Mouse (Mus musculus) intestine, embryonic 16.5 days (tissue): ENCODE results near the gene Eif2ak2. TPM values are rescaled to one million over a fixed set of nuclear protein-coding genes. Genes with fewer than 3 reads are reported as not detected.

Experiments used
- ATAC-seq: fragments of 200-750 bp; cut with Nextera tagmentation; 2 replicates; pipeline ENCODE4 v1.8.0; 2017; ENCODE audit warnings: moderate TSS enrichment, moderate library complexity
- H3K27ac ChIP-seq: fragments of 300-500 bp; sonication (generic); 2 replicates; pipeline ENCODE4 v1.5.1; 2014; ENCODE audit warnings: mild to moderate bottlenecking, low read length
- H3K27me3 ChIP-seq: fragments of 300-500 bp; sonication (generic); replicated peaks from 2 replicates; pipeline ENCODE4 v1.6.1; 2014; ENCODE audit warnings: low read length, control low read depth, mixed read lengths; ENCODE audit not compliant: control insufficient read depth, insufficient read depth
- H3K36me3 ChIP-seq: fragments of 300-500 bp; sonication (generic); 2 replicates; pipeline ENCODE4 v1.6.1; 2014; ENCODE audit warnings: low read length, control low read depth; ENCODE audit not compliant: control insufficient read depth, insufficient read depth
- H3K4me1 ChIP-seq: fragments of 300-500 bp; sonication (generic); 2 replicates; pipeline ENCODE4 v1.6.1; 2014; ENCODE audit warnings: low read length, control low read depth, mixed read lengths; ENCODE audit not compliant: control insufficient read depth, insufficient read depth
- H3K4me2 ChIP-seq: fragments of 300-500 bp; sonication (generic); 2 replicates; pipeline ENCODE4 v1.6.1; 2014; ENCODE audit warnings: low read depth, low read length, control low read depth
- H3K4me3 ChIP-seq: fragments of 300-500 bp; sonication (generic); 2 replicates; pipeline ENCODE4 v1.5.1; 2014; ENCODE audit warnings: mild to moderate bottlenecking, low read length
- H3K9ac ChIP-seq: fragments of 300-500 bp; sonication (generic); 2 replicates; pipeline ENCODE4 v1.6.1; 2014; ENCODE audit warnings: low read depth, low read length
- H3K9me3 ChIP-seq: fragments of 300-500 bp; sonication (generic); 2 replicates; pipeline ENCODE4 v1.6.1; 2016; ENCODE audit warnings: low read length, control low read depth; ENCODE audit not compliant: control insufficient read depth
- WGBS: fragments of 180-500 bp; shearing (Covaris S2); extraction: QIAGEN DNeasy Blood & Tissue Kit; methylation state at CpG from one replicate; pipeline ENCODE4 v1.1.7; 2014; 5-methylcytosine and 5-hydroxymethylcytosine counted together
- polyA plus RNA-seq: library from polyadenylated mRNA; unstranded; fragments of >200 nt; fragmentation: Nextera tagmentation; extraction: Ambion mirVana; gene quantifications from 2 replicates; pipeline ENCODE4 v1.2.1, GENCODE M21; 2015

Gene Eif2ak2
- polyA plus RNA-seq, 1 experiment from 2014 or later: 14.5 TPM

DNA sequence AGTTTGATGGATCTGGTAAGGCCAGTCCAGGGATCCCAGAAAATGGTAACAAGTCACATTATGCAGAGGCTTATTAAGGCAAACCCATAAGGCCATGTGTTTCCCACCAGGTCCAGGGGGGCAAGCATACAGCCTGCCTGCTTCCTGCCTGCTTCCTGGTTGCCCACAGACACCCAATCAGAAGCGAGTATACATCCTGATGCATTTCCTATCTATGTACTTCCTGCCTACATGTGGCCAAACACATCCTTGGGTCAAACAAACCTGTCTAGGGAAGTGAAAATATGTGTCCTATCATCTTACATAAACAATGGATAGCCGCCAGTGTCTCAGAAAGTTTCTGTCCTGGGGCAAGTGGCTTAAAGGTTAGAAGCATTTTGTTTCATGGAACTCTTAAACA is 20.8 kb upstream of the Eif2ak2 start:
- Histone ChIP-seq H3K4me3 (no peak overlapping the region), H3K27ac (no peak overlapping the region), H3K4me1 (no peaks in the 10 kb centered on the region), H3K36me3 (no peaks in the 10 kb centered on the region), H3K9ac (no peak overlapping the region), H3K9me3 (no peaks in the 10 kb centered on the region), H3K4me2 (no peak overlapping the region), H3K27me3 (no peaks in the 10 kb centered on the region)
- WGBS: 64% methylated on average over 2 of the region's 2 CpGs
- ATAC-seq: no peak

DNA sequence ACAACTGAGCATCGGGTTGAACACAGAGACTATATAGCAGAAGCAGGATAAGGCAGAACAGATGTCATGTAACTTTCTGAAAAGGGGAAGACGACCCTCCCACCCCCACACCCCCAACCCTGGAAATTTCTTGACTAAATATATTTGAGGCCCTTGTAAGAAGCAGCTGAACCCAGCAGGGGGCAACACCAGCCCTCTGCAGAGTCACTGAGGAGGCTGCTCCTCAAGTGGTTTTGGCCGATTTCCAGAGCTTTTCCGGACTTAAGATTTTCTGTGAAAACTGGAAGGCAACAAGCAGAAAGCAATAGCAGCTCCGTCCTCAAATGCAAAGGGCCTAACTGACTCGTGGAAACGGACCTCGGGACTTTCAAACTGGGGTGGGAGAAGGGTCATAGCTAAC is 13.0 kb upstream of the Eif2ak2 start:
- 0 out of 2 replicates have a peak overlapping the region, but pooled peaks have one; percentile 7 for H3K4me3 ChIP-seq
- no peak overlapping the region for H3K27ac ChIP-seq
- no peaks in the 10 kb centered on the region for H3K9me3 ChIP-seq
- no peaks in the 10 kb centered on the region for H3K27me3 ChIP-seq
- no peak overlapping the region for H3K9ac ChIP-seq
- WGBS: 21% methylated on average over 8 of the region's 8 CpGs
- H3K36me3 ChIP-seq: no peaks in the 10 kb centered on the region
- peak overlapping the region; percentile 21; the same call in 1 of the 2 replicates for H3K4me2 ChIP-seq
- peak; percentile 52 for ATAC-seq
- H3K4me1 ChIP-seq: no peaks in the 10 kb centered on the region

DNA sequence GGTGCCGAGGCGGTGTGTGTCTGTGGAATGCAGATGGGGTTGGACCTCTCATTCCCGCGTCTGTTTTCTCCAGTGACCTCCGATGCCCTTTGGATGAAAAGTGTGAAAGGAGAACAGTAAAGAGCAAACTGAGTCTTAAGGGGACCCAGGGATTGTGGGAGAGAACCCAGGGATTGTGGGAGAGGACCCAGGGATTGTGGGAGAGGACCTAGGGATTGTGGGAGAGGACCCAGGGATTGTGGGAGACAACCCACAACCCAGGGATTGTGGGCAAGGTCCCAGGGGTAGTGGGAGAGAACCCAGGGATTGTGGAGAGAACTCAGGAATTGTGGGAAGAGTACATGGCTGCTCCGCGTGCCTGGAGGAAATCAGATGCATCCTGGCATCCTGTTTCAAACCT is 12.6 kb upstream of the Eif2ak2 start:
- no peaks in the 10 kb centered on the region for H3K27me3 ChIP-seq
- H3K9me3 ChIP-seq: no peaks in the 10 kb centered on the region
- H3K36me3 ChIP-seq: no peaks in the 10 kb centered on the region
- 79% methylated on average over 7 of the region's 7 CpGs for WGBS
- H3K4me3 ChIP-seq: no peak overlapping the region
- H3K27ac ChIP-seq: no peak overlapping the region
- no peaks in the 10 kb centered on the region for H3K4me1 ChIP-seq
- H3K4me2 ChIP-seq: no peak overlapping the region
- no peak overlapping the region for H3K9ac ChIP-seq
- ATAC-seq: no peak

DNA sequence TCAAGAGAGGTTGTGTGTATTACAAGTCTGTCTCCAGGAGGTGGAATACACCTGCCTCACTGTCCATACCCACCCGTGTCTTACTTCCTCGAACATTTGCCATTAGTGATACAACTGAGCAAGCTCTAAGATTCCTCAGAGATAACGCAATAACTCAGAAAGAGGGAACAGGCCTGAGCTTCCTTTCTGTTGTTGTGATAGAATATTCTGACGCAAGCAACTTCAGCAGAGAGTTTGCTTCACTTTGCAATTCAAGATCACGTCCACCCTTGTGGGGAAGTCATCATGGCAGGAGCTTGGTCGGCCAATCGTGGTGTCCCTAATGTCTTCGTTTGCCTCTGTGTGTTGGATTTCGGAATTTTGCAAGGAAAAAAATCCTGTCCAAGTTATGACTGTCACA is 8.6 kb upstream of the Eif2ak2 start:
- no peak overlapping the region for H3K9ac ChIP-seq
- H3K27me3 ChIP-seq: no peaks in the 10 kb centered on the region
- no peaks in the 10 kb centered on the region for H3K9me3 ChIP-seq
- no peaks in the 10 kb centered on the region for H3K4me1 ChIP-seq
- H3K4me3 ChIP-seq: no peak overlapping the region
- no peaks in the 10 kb centered on the region for H3K36me3 ChIP-seq
- WGBS: 87% methylated on average over 9 of the region's 9 CpGs
- no peak overlapping the region for H3K27ac ChIP-seq
- no peak for ATAC-seq
- H3K4me2 ChIP-seq: no peak overlapping the region

DNA sequence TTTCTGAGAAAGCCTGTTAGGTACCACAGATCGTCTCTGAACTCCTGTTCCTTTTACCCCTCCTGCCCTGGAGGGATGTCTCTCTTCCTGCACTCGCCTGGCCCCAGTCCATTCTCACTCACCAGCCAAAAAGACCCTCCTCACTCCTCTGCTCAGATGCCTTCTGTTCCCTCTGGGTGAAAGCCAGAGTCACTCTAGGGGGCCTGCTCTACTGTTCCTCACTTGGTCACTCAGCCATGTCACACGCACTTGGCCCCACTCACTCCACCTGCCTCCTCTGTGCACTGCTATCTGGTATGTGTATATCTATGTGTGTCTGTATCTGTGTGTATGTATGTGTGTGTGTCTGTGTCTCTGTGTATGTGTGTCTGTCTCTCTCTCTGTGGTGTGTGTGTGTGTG is 6.8 kb upstream of the Eif2ak2 start:
- ATAC-seq: no peak
- H3K9me3 ChIP-seq: no peaks in the 10 kb centered on the region
- H3K4me2 ChIP-seq: no peak overlapping the region
- H3K4me3 ChIP-seq: no peak overlapping the region
- H3K27me3 ChIP-seq: no peaks in the 10 kb centered on the region
- 44% methylated on average over 3 of the region's 3 CpGs for WGBS
- H3K27ac ChIP-seq: no peak overlapping the region
- H3K4me1 ChIP-seq: no peaks in the 10 kb centered on the region
- no peak overlapping the region for H3K9ac ChIP-seq
- no peaks in the 10 kb centered on the region for H3K36me3 ChIP-seq

DNA sequence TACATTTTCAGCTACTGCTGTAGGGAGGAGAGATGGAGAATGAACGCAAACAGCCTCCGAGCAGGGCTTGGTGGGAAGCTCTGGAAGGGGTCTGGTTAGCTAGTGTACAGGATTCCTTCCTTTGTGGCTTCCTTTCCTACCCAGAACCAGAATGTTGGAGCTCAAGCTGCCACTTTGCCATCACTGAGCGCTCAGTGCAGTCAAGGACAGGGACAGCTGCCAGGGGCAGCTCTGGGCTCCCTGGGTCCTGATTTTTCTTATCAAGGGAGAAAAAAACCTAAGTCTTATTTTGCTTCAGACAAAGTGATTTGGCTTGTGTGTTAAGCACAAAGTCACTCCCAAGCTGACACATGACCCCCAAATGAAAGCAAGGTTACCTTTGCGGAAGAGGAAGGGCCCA is 6.2 kb upstream of the Eif2ak2 start:
- 82% methylated on average over 4 of the region's 4 CpGs for WGBS
- Histone ChIP-seq H3K4me3 (no peak overlapping the region), H3K4me1 (no peaks in the 10 kb centered on the region), H3K27ac (no peak overlapping the region), H3K4me2 (no peak overlapping the region), H3K9me3 (no peaks in the 10 kb centered on the region), H3K9ac (no peak overlapping the region), H3K27me3 (no peaks in the 10 kb centered on the region), H3K36me3 (no peaks in the 10 kb centered on the region)
- ATAC-seq: no peak

DNA sequence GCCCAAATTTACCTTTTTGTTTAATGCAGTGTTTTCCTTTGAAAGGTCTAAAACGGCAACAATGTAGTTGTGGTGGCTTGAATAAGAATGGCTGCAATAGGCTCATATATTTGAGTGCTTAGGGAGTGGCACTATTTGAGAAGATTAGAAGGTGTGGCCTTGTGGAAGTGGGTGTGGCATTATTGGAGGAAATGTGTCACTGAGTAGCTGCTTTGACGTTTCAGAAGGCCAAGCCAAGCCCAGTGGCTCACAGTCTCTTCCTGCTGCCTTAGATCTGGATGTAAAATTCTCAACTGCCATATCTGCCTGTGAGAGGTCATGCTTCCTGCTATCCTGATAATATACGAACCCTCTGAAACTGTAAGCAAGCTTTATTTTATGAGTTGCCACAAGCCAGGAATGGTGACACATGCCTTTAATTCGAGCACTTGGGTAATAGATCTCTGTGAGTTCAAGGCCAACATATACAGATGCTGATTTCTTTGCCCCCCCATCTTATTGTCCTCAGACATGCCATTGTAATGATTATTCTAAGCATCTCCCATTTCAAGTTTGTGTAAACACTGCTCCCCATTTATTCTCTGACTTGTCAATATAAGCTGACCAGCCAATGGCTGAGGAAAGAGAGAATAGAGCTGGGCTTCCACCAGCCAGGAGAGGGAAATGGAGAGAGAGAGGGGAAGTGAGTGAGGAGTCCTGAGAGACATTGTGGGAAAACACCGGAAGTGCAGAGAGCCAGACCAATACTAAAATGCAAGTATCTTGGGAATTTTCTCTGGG is 3.1 kb upstream of the Eif2ak2 start:
- ATAC-seq: no peak
- 85% methylated on average over 5 of the region's 5 CpGs for WGBS
- peaks cover 8% of the 10 kb centered on the region for H3K4me1 ChIP-seq

DNA sequence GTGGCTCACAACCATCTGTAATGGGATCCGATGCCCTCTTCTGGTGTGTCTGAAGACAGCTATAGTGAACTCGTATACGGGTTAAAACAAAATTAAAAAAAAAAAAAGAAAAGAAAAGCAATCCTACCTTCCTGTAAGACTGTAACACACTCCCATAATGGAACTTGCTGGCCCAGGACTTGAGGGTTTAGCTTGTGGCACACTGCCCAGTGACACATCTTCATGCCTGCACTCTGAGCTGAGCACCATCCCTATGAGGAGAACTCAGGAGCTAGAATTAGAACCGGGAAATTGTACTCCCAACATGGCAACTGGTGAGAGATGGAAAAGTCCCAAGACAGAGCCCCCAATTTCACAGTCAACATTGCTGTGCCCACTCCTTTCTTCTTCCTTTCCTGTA is 918 bp upstream of the Eif2ak2 start:
- Histone ChIP-seq H3K4me2 (no peak overlapping the region), H3K27me3 (no peaks in the 10 kb centered on the region), H3K9me3 (no peaks in the 10 kb centered on the region), H3K4me3 (no peak overlapping the region), H3K4me1 (peaks cover 8% of the 10 kb centered on the region), H3K9ac (no peak overlapping the region), H3K36me3 (no peaks in the 10 kb centered on the region), H3K27ac (no peak overlapping the region)
- ATAC-seq: no peak
- WGBS: 92% methylated on average over 4 of the region's 4 CpGs

More for the DNA sequence above, 3.1 kb upstream of the Eif2ak2 start:
- Histone ChIP-seq H3K36me3 (no peaks in the 10 kb centered on the region), H3K4me3 (no peak overlapping the region), H3K27ac (no peak overlapping the region), H3K4me2 (no peak overlapping the region), H3K9me3 (no peaks in the 10 kb centered on the region), H3K9ac (no peak overlapping the region), H3K27me3 (no peaks in the 10 kb centered on the region)

DNA sequence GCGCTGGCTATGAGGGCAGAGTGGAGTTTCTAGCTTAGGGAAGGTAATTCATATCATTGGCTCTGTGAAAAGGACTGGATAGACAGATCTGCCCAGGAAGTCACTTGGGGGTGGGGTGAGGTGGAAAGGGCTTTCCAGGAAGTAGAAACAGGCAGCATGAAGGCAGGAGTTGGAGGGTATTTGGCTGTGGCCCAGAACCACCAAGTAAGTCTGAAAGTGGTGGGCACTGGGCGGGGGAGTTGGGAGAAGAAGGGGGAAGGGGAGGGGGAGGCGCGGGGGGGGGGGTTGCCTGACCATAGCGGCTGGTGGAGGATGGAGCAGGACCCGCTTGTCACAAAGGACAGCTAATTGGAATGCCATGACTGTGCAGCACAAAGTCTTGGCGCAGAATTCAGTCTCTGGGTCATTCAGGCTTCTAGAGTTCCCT is 482 bp downstream of the Eif2ak2 start:
- Histone ChIP-seq H3K27me3 (no peaks in the 10 kb centered on the region), H3K4me3 (peak overlapping the region; percentile 69), H3K4me2 (peak overlapping the region; percentile 59), H3K27ac (peak overlapping the region; percentile 88), H3K9me3 (no peaks in the 10 kb centered on the region), H3K36me3 (no peaks in the 10 kb centered on the region), H3K9ac (peak overlapping the region; percentile 72), H3K4me1 (peaks cover 8% of the 10 kb centered on the region)
- WGBS: 9% methylated on average over 6 of the region's 7 CpGs
- peak; percentile 57 for ATAC-seq

DNA sequence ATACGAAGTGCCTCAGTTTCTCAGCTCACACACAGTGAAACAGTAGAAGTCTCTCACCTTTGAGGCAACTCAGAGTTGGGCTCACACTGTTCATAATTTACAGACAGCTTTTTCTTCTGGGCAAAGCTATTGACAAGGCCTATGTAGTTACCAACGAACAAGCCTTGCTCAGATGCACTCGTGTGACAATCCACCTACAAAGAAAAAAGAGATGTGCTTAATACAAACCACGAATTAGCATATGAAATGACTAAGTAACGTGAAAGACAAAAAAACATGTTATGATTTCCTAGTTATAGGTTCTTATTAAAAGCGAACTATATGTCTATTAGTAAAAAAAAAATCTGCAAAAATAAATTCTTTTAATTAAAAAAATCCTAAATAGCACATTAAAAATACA is 8.5 kb downstream of the Eif2ak2 start:
- Histone ChIP-seq H3K36me3 (no peaks in the 10 kb centered on the region; the same call in 1 of the 2 replicates), H3K4me2 (no peak overlapping the region)

More for the DNA sequence above, 8.5 kb downstream of the Eif2ak2 start:
- Histone ChIP-seq H3K4me3 (no peak overlapping the region), H3K9ac (no peak overlapping the region), H3K27ac (no peak overlapping the region), H3K27me3 (no peaks in the 10 kb centered on the region), H3K9me3 (no peaks in the 10 kb centered on the region), H3K4me1 (no peaks in the 10 kb centered on the region)
- WGBS: 89% methylated on average over 6 of the region's 6 CpGs
- no peak for ATAC-seq
